Mouse (Mus musculus) embryonic facial prominence, embryonic 11.5 days (tissue): ENCODE results near the gene Kalrn. TPM values are rescaled to one million over a fixed set of nuclear protein-coding genes. Genes with fewer than 3 reads are reported as not detected.

ENCODE experiments used
- ATAC-seq: fragments of 200-750 bp; cut with Nextera tagmentation; replicated peaks from 2 replicates; pipeline ENCODE4 v1.8.0; 2017; ENCODE audit warnings: low read depth; ENCODE audit not compliant: insufficient number of reproducible peaks, low FRiP score, low TSS enrichment
- DNase-seq: peaks from one replicate; pipeline ENCODE4 v3.0.0-alpha.2; 2015; ENCODE audit warnings: low spot score
- H3K27ac ChIP-seq: fragments of 300-500 bp; sonication (generic); replicated peaks from 2 replicates; pipeline ENCODE4 v1.5.1; 2014; ENCODE audit warnings: mild to moderate bottlenecking, low read depth, low read length, control low read depth
- H3K27me3 ChIP-seq: fragments of 300-500 bp; sonication (generic); 2 replicates; pipeline ENCODE4 v1.6.1; 2014; ENCODE audit warnings: mild to moderate bottlenecking, low read length, moderate library complexity, mixed read lengths; ENCODE audit not compliant: control insufficient read depth, insufficient read depth
- H3K36me3 ChIP-seq: fragments of 300-500 bp; sonication (generic); replicated peaks from 2 replicates; pipeline ENCODE4 v1.6.1; 2014; ENCODE audit warnings: low read depth, mild to moderate bottlenecking, low read length, moderate library complexity, mixed read lengths; ENCODE audit not compliant: control insufficient read depth, insufficient read depth
- H3K4me1 ChIP-seq: fragments of 300-500 bp; sonication (generic); 2 replicates; pipeline ENCODE4 v1.6.1; 2014; ENCODE audit warnings: low read length, mixed read lengths; ENCODE audit not compliant: control insufficient read depth, insufficient read depth
- H3K4me2 ChIP-seq: fragments of 300-500 bp; sonication (generic); 2 replicates; pipeline ENCODE4 v1.6.1; 2014; ENCODE audit warnings: low read depth, mild to moderate bottlenecking, control low read depth, low read length, moderate library complexity
- H3K4me3 ChIP-seq: fragments of 300-500 bp; sonication (generic); 2 replicates; pipeline ENCODE4 v1.5.1; 2014; ENCODE audit warnings: low read depth, low read length, control low read depth
- H3K9ac ChIP-seq: fragments of 300-500 bp; sonication (generic); replicated peaks from 2 replicates; pipeline ENCODE4 v1.6.1; 2014; ENCODE audit warnings: mild to moderate bottlenecking, control low read depth, low read length
- H3K9me3 ChIP-seq: fragments of 300-500 bp; sonication (generic); replicated peaks from 2 replicates; pipeline ENCODE4 v1.6.1; 2016; ENCODE audit warnings: mild to moderate bottlenecking, low read length, inconsistent platforms, mixed read lengths; ENCODE audit not compliant: control insufficient read depth
- WGBS: fragments of 180-500 bp; shearing (Covaris S2); extraction: QIAGEN DNeasy Blood & Tissue Kit; methylation state at CpG from one replicate; pipeline ENCODE4 v1.1.7; 2014; 5-methylcytosine and 5-hydroxymethylcytosine counted together
- polyA plus RNA-seq: library from polyadenylated mRNA; unstranded; fragments of >200 nt; fragmentation: Nextera tagmentation; extraction: Ambion mirVana; gene quantifications from 2 replicates; pipeline ENCODE4 v1.2.1, GENCODE M21; 2014

Gene Kalrn
- polyA plus RNA-seq, 1 experiment from 2014 or later: 12.0 TPM

DNA sequence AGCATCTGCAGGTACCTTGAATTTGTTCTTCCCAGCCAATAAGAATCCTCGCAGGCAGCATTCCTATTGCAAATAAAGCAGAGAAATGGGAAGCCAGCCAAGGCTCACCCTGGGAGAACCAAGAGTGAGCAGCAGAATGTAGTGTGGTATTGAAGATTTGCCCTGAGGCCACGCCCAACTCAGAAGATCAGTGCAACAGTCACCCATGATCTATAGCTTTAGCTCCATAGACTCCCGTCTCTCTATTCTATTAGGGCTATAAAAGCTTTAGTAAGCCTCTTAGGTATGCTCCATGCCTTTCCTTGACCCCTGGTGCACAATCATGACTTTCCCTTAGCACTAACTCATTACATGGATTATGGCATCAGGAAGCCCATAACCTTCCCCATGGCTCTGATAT lies 155.9 kb downstream of the Kalrn start:
- no peak overlapping the region for H3K9ac ChIP-seq
- peaks cover 21% of the 10 kb centered on the region for H3K4me1 ChIP-seq
- no peak for ATAC-seq
- no peak overlapping the region for H3K4me3 ChIP-seq
- H3K9me3 ChIP-seq: no peaks in the 10 kb centered on the region
- WGBS: 94% methylated on average over 3 of the region's 3 CpGs
- H3K27ac ChIP-seq: no peak overlapping the region
- no peak for DNase-seq
- H3K36me3 ChIP-seq: no peaks in the 10 kb centered on the region
- no peak overlapping the region for H3K4me2 ChIP-seq
- H3K27me3 ChIP-seq: no peaks in the 10 kb centered on the region

- DNase-seq (peak; percentile 50), ATAC-seq (no peak)
- Histone ChIP-seq H3K9me3 (no peaks in the 10 kb centered on the region), H3K9ac (no peak overlapping the region), H3K4me1 (peaks cover 11% of the 10 kb centered on the region), H3K4me2 (no peak overlapping the region), H3K27ac (no peak overlapping the region), H3K36me3 (no peaks in the 10 kb centered on the region), H3K4me3 (no peak overlapping the region), H3K27me3 (no peaks in the 10 kb centered on the region)
- WGBS: 54% methylated on average over 7 of the region's 7 CpGs
These were observed 158.8 kb downstream of the Kalrn start for GRCm38 (mm10) chr16:34414581-34414980.

DNA sequence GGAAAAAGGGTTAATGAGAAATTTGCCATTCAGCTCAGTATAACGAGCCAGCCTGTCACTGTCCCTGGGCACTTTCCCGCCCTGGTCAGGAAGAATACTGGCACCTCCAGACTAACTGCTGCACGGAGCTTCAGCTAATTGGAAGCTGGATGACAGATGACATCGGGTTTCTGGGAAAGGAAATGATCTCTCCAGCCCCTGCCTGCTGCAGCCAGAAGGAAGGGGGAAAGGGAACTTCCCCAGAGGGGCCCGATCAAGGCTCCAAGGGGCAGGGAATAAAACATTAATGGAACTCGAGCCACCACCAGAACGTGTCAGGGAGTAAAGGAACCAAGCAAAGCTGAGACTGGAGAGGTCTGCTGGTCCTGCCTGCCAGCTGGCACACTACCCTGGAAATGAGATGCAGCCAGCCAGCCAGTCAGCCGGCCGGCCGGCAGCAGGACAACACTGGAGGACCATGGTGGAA lies 159.4 kb downstream of the Kalrn start:
- H3K4me2 ChIP-seq: no peak overlapping the region
- DNase-seq: no peak
- H3K9me3 ChIP-seq: no peaks in the 10 kb centered on the region
- peaks cover 11% of the 10 kb centered on the region for H3K4me1 ChIP-seq
- no peaks in the 10 kb centered on the region for H3K27me3 ChIP-seq
- H3K9ac ChIP-seq: no peak overlapping the region
- no peak overlapping the region for H3K4me3 ChIP-seq
- H3K27ac ChIP-seq: peak overlapping the region; percentile 49; the same call in 1 of the 2 replicates
- ATAC-seq: no peak
- no peaks in the 10 kb centered on the region for H3K36me3 ChIP-seq
- WGBS: 22% methylated on average over 10 of the region's 10 CpGs

DNA sequence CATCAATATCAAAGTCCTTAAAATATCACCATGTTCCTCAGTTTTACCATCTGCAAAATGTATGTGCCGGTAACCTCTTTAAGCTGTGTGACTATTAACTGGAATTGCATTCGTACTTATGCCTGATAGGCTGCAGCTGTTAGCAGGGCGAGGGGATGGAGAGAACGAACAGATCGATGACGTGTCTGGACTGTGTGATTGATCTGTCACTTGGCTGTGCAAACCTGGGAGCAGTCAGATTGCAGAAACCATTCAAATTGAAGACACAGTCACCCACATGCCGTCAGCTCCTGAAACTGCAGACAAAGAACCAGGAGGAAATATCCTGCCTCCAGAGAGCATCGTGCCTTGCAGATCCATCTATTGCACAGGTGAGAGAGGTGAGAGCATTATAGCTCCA lies 166.3 kb downstream of the Kalrn start:
- Histone ChIP-seq H3K9me3 (no peaks in the 10 kb centered on the region), H3K4me1 (no peaks in the 10 kb centered on the region), H3K27ac (no peak overlapping the region), H3K4me2 (no peak overlapping the region), H3K27me3 (no peaks in the 10 kb centered on the region), H3K4me3 (no peak overlapping the region), H3K9ac (no peak overlapping the region), H3K36me3 (no peaks in the 10 kb centered on the region)
- ATAC-seq: no peak
- DNase-seq: no peak
- WGBS: 82% methylated on average over 8 of the region's 8 CpGs

- WGBS: 66% methylated on average over 5 of the region's 5 CpGs
- no peak for DNase-seq
These were observed 168.2 kb downstream of the Kalrn start for GRCm38 (mm10) chr16:34405094-34405493.

DNA sequence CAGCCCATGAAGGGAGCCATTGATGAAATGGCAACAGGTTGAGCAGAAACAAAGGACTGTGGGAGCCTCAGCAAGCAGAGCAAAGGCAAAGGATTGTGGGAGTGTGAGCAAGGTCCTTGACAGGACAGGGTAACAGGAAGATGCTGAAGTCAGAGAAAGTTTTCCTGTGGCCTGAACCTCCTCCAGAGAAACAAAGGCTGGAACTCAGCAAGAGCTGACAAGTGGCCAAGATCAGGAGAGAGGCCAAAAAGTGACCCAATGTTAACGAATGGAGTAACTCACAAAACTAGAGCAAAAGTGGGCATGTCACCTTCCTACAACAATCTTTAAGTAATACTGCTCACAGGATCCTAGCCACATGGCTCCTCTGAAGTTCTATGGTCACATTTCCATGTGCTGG lies 172.1 kb downstream of the Kalrn start:
- H3K27me3 ChIP-seq: no peaks in the 10 kb centered on the region
- no peaks in the 10 kb centered on the region for H3K4me1 ChIP-seq
- no peak overlapping the region for H3K4me2 ChIP-seq
- no peak overlapping the region for H3K4me3 ChIP-seq
- no peak for ATAC-seq
- WGBS: 85% methylated on average over 1 of the region's 1 CpGs
- H3K9ac ChIP-seq: no peak overlapping the region
- H3K36me3 ChIP-seq: no peaks in the 10 kb centered on the region
- DNase-seq: no peak
- no peak overlapping the region for H3K27ac ChIP-seq
- H3K9me3 ChIP-seq: no peaks in the 10 kb centered on the region

More at GRCm38 (mm10) chr16:34405094-34405493, 168.2 kb downstream of the Kalrn start:
- no peak for ATAC-seq
- H3K4me1 ChIP-seq: no peaks in the 10 kb centered on the region
- no peaks in the 10 kb centered on the region for H3K27me3 ChIP-seq
- no peaks in the 10 kb centered on the region for H3K36me3 ChIP-seq
- H3K4me3 ChIP-seq: no peak overlapping the region
- H3K9me3 ChIP-seq: no peaks in the 10 kb centered on the region
- no peak overlapping the region for H3K9ac ChIP-seq
- no peak overlapping the region for H3K4me2 ChIP-seq
- no peak overlapping the region for H3K27ac ChIP-seq

GRCm38 (mm10) chr16:34400102-34400728 lies 173.1 kb downstream of the Kalrn start:
- Histone ChIP-seq H3K36me3 (no peaks in the 10 kb centered on the region), H3K27ac (no peak overlapping the region), H3K4me3 (no peak overlapping the region), H3K4me2 (no peak overlapping the region), H3K4me1 (no peaks in the 10 kb centered on the region), H3K9ac (no peak overlapping the region), H3K9me3 (no peaks in the 10 kb centered on the region), H3K27me3 (no peaks in the 10 kb centered on the region)
- 37% methylated on average over 13 of the region's 13 CpGs for WGBS
- peak; percentile 84 for DNase-seq
- peak; percentile 44; the same call in 1 of the 2 replicates for ATAC-seq

DNA sequence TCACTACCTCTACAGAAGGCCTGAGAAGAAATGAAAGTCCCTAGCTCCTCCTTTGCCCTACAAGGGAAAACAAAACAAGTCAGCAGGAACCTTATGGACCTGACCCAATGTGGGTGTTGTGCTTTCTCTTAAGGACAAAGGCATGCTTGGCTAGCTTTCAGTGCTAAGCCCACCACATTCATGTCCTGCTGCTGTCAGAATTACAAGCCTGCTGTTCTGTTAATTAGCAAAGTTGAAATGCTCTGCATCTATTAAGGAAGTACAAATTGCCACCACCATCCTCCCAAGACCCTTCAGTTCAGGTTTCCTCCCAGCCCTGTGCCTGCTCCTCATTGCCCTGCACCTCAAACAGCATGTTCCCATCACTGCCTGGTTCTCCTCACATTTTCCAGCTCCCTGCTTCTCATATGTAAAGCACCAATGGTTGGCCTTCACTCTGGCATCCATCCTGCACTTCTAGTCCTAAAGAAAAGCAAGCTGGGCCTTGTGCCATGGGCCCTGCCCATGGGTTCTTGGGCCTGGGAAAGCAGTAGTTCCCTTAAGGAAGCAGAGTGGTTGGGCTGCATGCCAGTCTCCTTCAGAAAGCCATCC lies 178.0 kb downstream of the Kalrn start:
- ATAC-seq: no peak
- H3K9me3 ChIP-seq: no peaks in the 10 kb centered on the region
- no peak overlapping the region for H3K27ac ChIP-seq
- H3K27me3 ChIP-seq: no peaks in the 10 kb centered on the region
- H3K4me2 ChIP-seq: no peak overlapping the region
- no peaks in the 10 kb centered on the region for H3K4me1 ChIP-seq
- no peaks in the 10 kb centered on the region for H3K36me3 ChIP-seq
- DNase-seq: no peak
- H3K9ac ChIP-seq: no peak overlapping the region
- no peak overlapping the region for H3K4me3 ChIP-seq
